In the genomic region with DNA sequence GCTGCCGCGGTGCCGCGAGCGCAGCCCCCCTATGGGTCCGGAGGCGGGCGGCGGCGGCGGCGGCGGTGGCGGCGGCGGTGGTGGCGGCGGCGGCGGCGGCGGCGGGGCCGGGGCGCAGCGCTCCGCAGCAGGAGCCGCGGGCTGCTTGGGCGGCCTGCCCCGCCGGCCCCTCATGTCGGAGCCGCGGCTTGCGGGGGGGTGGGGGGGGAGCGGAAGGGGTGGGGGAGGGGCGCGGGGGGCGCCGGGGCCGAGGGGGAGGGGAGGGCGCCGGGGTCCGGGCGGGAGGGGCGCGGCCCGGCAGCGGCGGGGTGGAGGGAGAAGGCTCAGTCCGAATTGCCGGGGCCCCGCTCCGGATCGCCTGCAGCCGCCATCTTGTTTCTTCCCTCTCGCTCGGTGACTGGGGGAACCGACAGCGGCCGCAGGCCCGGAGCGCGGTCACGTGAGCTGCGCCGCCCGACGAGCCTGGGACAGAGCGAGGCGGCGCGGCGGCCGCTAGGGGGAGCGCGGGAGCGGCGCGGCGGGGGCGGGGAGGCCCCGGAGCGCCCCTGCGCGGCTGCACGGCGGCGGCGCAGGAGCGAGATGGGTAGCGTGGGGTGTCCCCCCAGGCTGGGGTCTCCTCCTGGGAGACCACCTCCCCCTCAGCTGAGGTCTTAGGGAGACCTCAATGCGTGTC, we compare ENCODE assay signal across 8 mouse cellular contexts. TPM values are rescaled to one million over a fixed set of nuclear protein-coding genes. Genes with fewer than 3 reads are reported as not detected.
A peak's percentile ranks its signal among the peaks of the same experiment; 100 is the strongest.
DNase-seq lines count a peak whose midpoint lies in the region; ATAC-seq lines count a peak whose summit lies in the region.

Gene Bptf, minus strand, starts transcription at position 379 of the 673 bp plus-strand sequence.

- DNase-seq in adrenal gland, adult 2 months = peak; percentile 94
- peak; percentile 92 for DNase-seq in embryo, embryonic 10.5 days (ENCODE audit: low spot score)
- DNase-seq in gastrocnemius, postnatal 14 days = peak; percentile 93
- DNase-seq in left cerebral cortex, postnatal 14 days (ENCODE audit: low spot score in 2 of 2) = peak; percentile 85 to 89
- peak; percentile 91 for DNase-seq in right cerebral cortex, postnatal 14 days
- DNase-seq in urinary bladder, postnatal 25 days (ENCODE audit: low spot score) = peak; percentile 92

- ATAC-seq in inflammation-experienced regulatory T-cells, adult 6 months = peak; percentile 89
- ATAC-seq in megakaryocyte-erythroid progenitor cell, adult 5-6 weeks (replicated peaks; ENCODE audit: low FRiP score, low TSS enrichment, poor library complexity, severe bottlenecking) = peak; percentile 81

- intact Hi-C loops in gastrocnemius, postnatal 14 days (cut with DNase I; ENCODE audit: low total_unique reads) = no loop called here
- intact Hi-C loops in left cerebral cortex, postnatal 14 days (cut with DNase I) = no loop called here

RNA-seq across cellular contexts. Expression of gene Bptf, which starts in this region (rescaled TPM):
- total RNA-seq in adrenal gland, adult 2 months (2021) = 10 to 100 TPM; 33.6 to 43.6 TPM
- 22.1 and 22.4 TPM in 2 replicates for polyA plus RNA-seq in adrenal gland, adult 2 months (2012; rRNA removed)
- 10 to 100 TPM; 20.5 to 22.6 TPM for total RNA-seq in gastrocnemius, postnatal 14 days (2021)
- 10 to 100 TPM; 44.7 to 85.4 (median 83.8) TPM for polyA plus RNA-seq in inflammation-experienced regulatory T-cells, adult 6 months (2017; shearing (Covaris generic))
- total RNA-seq in left cerebral cortex, postnatal 14 days (2021) = 10 to 100 TPM; 57.9 to 59.8 TPM
- total RNA-seq in megakaryocyte-erythroid progenitor cell, adult 5-6 weeks (2014; fragmentation: Nextera tagmentation) = 80.7 and 83.9 TPM in 2 replicates
- total RNA-seq in megakaryocyte-erythroid progenitor cell, adult 5-6 weeks (2017) = 46.5 and 49.6 TPM in 2 replicates

Comparison
In these comparisons a context has a peak if more than half of its experiments do, and no peak if none do; other contexts are left out.
1. Peak in every context shown above with its lines: DNase-seq and ATAC-seq.